Mouse (Mus musculus) inflammation-experienced regulatory T-cells, adult 6 months (primary cell): ENCODE data around the gene G6pc. TPM values are rescaled to one million over a fixed set of nuclear protein-coding genes. Genes with fewer than 3 reads are reported as not detected.
"Not testable (repeated sequence)": the region's sequence is repeated elsewhere in the genome, so short reads cannot be mapped to it uniquely, and the experiment has no call there.

Experiments used
- ATAC-seq: one replicate; pipeline ENCODE4 v1.8.0; 2017
- polyA plus RNA-seq, 3 experiments: library from polyadenylated mRNA; unstranded; fragments of 100-300 nt; shearing (Covaris generic); gene quantifications; one replicate each; pipeline ENCODE4 v1.2.1; 2017

Gene G6pc
- polyA plus RNA-seq, 3 experiments from 2014 or later, result not detected

DNA sequence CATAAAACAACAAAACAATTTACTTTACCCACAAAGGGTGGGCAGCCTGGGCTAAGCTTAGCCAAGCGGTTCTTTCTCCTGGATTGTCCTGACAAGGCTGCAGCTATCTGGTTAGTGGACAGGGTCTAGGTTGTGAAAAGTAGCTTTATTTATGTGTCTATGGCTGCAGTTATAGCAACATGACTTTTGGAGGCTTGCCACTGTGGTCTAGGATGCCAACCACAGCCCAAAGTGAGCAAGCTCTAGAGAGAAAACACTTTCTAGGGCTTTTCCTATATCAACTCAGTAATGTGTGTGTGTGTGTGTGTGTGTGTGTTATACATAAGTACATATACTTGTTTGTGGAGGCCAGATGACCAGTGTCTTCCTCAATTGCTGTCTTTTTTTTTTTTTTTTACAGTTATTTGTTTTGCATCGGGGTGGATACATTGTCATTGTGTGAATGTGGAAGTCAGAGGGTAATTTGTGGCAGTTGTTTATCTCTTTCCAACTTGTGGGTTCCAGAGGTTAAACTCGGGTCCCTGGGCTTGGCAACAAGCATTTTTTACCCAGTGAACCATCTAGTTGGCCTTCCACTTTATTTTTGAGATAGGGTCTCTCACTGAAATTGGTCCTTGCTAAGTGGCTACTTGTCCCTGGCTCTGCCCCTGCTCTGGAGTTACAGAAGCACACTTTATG lies 9.7 kb upstream of the G6pc start:
- no peak for ATAC-seq

DNA sequence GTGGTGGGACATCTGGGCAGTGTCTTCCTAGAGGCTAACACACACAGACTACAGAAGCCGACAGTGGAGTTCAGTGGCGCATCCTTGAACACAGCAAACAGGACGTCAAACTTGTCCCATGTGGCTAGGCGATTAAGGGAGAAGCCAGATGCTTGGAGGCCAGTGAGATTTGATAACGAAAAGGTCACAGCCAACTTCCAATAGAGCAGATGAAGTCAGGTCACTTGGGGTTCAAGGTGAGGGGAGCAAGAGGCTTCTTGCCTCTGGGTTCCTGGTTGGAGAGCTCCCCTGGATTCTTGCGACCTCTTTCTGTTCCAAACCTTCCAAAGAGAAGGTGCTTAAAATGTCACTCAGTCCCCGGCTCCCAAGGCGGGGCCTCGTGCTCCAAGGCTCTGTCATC lies 7.6 kb upstream of the G6pc start:
- no peak for ATAC-seq

- no peak for ATAC-seq
Measured at GRCm38 (mm10) chr11:101360651-101361113, 6.7 kb upstream of the G6pc start.

DNA sequence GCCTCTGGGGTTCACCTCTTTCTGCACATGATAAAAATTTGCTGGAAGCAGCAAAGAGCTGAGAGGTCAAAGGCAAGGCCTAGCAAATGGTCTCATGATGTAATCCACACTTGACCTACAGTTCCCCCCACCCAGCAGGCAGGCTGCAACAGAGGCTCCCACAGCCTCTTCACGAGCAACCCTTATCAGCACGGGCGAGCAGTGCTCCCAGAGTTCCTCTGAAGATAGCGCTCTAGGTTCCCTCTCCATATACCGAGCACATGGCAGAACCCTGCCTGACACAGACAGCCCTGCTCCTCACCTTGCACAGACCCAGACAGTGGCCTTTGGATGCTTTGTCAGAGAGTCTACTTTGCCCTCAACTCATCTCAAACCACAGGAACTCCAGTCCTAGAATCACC lies 2.8 kb upstream of the G6pc start:
- ATAC-seq, result no peak

DNA sequence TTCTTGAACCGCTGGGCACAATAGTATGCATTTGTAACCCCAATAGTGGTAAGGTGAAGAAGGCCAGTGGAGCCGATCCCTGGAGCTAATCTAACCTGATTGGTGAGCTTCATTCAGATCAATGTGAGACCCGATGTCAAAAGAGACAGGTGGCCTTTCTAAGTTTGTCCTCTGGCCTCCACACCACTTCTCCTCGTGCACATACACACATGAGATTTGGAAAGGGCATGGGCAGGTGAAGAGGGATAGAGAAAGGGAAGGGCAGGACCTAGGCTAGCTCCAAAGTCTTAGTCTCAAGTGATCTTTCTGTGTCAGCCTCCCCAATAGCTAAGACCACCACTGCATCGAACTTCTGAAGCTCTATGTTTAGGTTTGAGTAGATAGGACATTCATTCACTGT lies 2.8 kb downstream of the G6pc start:
- no peak for ATAC-seq

DNA sequence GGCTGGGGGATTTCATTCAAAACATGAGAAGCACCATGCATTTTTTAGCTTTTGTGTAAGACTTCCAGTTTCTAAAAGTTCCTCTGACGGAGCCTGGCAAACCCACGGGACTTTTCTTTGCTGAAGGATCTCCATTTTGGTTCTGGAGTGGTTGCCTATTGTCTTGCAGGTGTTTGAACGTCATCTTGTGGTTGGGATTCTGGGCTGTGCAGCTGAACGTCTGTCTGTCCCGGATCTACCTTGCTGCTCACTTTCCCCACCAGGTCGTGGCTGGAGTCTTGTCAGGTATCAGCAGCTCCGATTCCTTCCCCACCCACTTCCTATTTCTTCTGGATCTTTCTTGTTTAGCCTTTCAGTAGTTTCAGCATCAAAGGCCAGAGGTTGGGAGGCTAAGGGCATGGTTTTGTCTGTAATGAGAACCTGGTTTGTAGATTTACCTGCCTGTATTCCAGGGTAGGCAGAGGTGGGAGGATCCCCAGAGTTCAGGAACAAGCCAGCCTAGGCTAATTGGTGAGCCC lies 7.1 kb downstream of the G6pc start:
- ATAC-seq, result no peak

DNA sequence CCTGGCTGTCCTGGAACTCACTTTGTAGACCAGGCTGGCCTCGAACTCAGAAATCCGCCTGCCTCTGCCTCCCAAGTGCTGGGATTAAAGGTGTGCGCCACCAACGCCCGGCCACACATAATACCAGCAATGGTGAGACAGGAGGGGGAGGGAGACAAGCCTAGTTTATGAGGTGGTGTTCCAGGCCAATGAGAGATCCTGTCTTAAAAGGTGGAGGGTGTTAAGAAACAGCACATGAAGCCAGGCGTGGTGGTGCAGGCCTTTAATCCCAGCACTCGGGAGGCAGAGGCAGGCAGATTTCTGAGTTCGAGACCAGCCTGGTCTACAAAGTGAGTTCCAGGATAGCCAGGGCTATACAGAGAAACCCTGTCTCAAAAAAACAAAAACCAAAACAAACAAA lies 10.8 kb downstream of the G6pc start:
- ATAC-seq, result not testable (repeated sequence)

DNA sequence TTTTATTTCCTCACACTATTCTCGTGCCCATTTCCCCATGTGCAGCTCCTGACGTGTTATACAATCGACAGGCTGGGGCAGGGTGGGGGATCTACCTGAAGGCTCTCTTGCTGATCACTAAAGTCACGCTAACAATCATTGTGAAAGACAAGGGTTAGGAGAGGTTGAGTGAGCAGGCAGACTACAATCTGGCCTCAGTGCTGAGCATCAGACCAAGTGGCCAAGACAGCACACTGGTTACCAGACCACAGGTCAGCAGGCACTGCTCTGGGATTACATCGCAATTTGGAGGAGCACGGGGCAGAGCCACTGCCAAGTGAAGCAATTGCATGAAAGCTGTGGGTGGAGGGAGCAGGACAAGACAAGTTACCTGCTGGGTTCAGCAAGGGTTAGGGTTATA lies 11.6 kb downstream of the G6pc start:
- no peak for ATAC-seq

- ATAC-seq, result no peak
Measured at GRCm38 (mm10) chr11:101381817-101382216, 14.5 kb downstream of the G6pc start.

- ATAC-seq, result no peak
Measured at GRCm38 (mm10) chr11:101395110-101395509, 27.7 kb downstream of the G6pc start.

GRCm38 (mm10) chr11:101415306-101415705 lies 47.9 kb downstream of the G6pc start:
- ATAC-seq, result no peak

DNA sequence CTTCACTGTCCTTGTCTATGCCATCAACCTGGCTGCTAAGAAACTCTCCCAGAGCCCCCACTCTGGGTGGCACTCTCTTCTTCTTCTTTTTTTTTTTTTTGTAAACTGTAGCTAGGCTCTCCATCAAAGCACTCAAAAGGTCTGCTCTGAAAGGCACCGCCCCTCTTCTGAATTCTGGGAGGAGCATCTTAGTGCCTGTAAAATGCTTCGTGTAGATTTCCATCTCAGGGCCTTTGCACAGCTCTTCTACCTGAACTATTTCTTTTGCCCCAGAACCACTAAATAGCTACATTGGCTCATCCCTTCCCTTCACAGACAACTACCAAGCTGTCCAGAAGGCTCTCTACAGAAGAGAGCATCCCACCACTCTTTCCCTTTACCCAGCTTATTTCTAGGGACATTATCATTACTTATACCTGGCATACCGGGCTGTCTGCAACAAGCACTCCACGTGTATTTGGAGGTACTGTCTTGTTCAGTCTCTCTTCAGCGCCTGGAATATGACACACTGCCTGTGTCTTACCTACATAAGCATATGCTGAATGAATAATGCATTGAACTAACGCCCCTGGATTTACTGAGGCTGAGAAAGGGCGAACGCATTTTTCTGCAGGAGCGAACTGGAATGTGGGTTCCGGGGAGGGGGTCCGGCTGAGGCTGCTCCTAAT lies 49.2 kb downstream of the G6pc start:
- no peak for ATAC-seq

GRCm38 (mm10) chr11:101417101-101417855 lies 49.9 kb downstream of the G6pc start, which contains the start of gene Aarsd1:
Aarsd1 (minus strand) TSS chr11:101417615.
- ATAC-seq, result peak; percentile 71

GRCm38 (mm10) chr11:101418991-101419390 lies 51.6 kb downstream of the G6pc start:
- ATAC-seq, result no peak

DNA sequence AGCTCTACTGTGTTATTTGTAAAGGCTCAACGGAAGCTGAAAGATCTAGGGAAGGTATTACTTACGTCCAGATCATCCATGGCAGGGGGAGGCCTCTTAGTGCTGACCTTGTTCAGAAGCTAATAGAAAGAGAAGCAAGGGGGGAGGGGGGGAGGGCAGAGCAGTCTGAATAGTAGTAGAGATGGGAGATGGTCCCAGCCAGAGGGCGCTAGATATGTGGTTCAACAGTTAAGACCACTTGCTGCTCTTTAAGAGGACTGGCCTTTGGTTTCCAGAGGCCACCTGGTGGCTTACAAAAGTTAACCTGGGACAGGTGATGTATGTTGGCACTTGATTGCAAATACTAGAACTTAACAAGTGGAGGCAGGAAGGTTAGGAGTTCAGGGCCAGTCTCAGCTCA lies 52.2 kb downstream of the G6pc start:
- no peak for ATAC-seq

DNA sequence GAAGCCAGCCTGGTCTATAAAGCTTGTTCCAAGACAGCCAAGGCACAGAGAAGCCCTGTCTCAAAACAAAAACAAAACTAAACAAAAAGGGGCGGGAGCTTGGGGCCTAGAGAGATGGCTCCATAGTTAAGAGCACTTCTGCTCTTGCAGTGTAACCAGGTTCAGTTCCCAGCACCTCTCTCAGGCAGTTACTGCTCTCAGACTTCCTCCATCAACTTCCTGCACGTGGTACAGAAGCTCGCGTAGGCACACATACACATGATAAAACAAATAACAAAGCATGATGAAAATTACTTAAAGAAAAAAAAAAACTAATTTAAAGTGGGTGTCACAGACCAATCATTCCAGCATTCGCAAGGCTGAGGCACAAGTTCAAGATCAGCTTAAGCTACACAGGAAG lies 52.8 kb downstream of the G6pc start:
- ATAC-seq, result no peak

GRCm38 (mm10) chr11:101424105-101424851 lies 56.9 kb downstream of the G6pc start, which contains the start of gene Gm27029:
Gm27029 (minus strand) TSS chr11:101424796.
- peak; percentile 3 for ATAC-seq

GRCm38 (mm10) chr11:101424925-101425813 lies 57.8 kb downstream of the G6pc start, which contains the start of the genes Rundc1 and Ptges3l:
Rundc1 (plus strand) TSS chr11:101425085.
Ptges3l (minus strand) TSS chr11:101425333.
- ATAC-seq, result peak; percentile 95

DNA sequence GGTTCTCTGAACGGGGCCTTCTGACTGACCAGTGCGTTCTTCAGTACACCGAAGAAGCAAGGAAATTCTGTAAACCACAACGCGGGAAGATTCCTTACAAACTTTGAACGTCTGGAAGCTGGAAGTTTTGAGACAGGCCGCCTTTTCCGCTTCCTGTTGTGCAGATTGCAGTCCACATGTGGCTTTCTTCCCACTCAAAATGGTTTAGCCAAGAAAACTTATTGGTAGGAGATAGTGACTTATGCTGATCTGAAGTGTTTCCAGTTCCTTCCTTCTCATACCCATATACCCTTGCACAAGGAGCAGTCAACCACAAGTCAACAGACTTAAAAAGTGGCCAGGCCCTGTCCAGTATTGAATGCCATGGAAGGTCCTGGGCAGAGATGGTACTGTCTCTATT lies 58.8 kb downstream of the G6pc start:
- ATAC-seq, result no peak
